Mouse (Mus musculus) A20 (cell line): ENCODE measurements around the gene Jag1.

Experiments
- DNase-seq: peaks from one replicate; pipeline ENCODE4 v3.0.0-alpha.2; 2011; ENCODE audit warnings: low read depth, low spot score

The Jag1 gene

GRCm38 (mm10) chr2:137116025-137116674 is at the start of gene Jag1:
Jag1 (minus strand) TSS chr2:137116644.
- DNase-seq = peak; percentile 67

GRCm38 (mm10) chr2:137156018-137156417 is 39.6 kb upstream of the Jag1 start:
- DNase-seq = no peak

GRCm38 (mm10) chr2:137153825-137154224 is 37.4 kb upstream of the Jag1 start:
- DNase-seq = no peak

- no peak for DNase-seq
These were observed 36.8 kb upstream of the Jag1 start for GRCm38 (mm10) chr2:137153172-137153667.

GRCm38 (mm10) chr2:137150953-137151352 is 34.5 kb upstream of the Jag1 start:
- no peak for DNase-seq

- no peak for DNase-seq
These were observed 30.7 kb upstream of the Jag1 start for GRCm38 (mm10) chr2:137146938-137147666.

GRCm38 (mm10) chr2:137138063-137138462 is 21.6 kb upstream of the Jag1 start:
- DNase-seq = no peak

GRCm38 (mm10) chr2:137134035-137134434 is 17.6 kb upstream of the Jag1 start:
- DNase-seq = no peak

- no peak for DNase-seq
These were observed 8.4 kb upstream of the Jag1 start for GRCm38 (mm10) chr2:137124861-137125260.

GRCm38 (mm10) chr2:137117321-137117690 is 862 bp upstream of the Jag1 start:
- DNase-seq = peak; percentile 86

- peak; percentile 95 for DNase-seq
These were observed 354 bp upstream of the Jag1 start for GRCm38 (mm10) chr2:137116675-137117320.

- DNase-seq = peak; percentile 79
These were observed 1.0 kb downstream of the Jag1 start for GRCm38 (mm10) chr2:137115241-137116024.

GRCm38 (mm10) chr2:137114248-137115096 is 2.0 kb downstream of the Jag1 start:
- DNase-seq = peak; percentile 91

- peak; percentile 6 for DNase-seq
These were observed 3.0 kb downstream of the Jag1 start for GRCm38 (mm10) chr2:137113288-137114061.

- no peak for DNase-seq
These were observed 6.1 kb downstream of the Jag1 start for GRCm38 (mm10) chr2:137110214-137110898.

GRCm38 (mm10) chr2:137109321-137110213 is 6.9 kb downstream of the Jag1 start:
- DNase-seq = no peak

GRCm38 (mm10) chr2:137107946-137108345 is 8.5 kb downstream of the Jag1 start:
- DNase-seq = no peak

GRCm38 (mm10) chr2:137107203-137107602 is 9.2 kb downstream of the Jag1 start:
- no peak for DNase-seq
